Mouse (Mus musculus) layer of hippocampus, adult 8-10 months (tissue): ENCODE results near the gene Olfr787. TPM values are rescaled to one million over a fixed set of nuclear protein-coding genes. Genes with fewer than 3 reads are reported as not detected.

ENCODE experiments used
- DNase-seq, 2 experiments: peaks; one replicate each; pipeline ENCODE4 v3.0.0; 2022; ENCODE audit warnings: low spot score in 2 of 2
- total RNA-seq, 4 experiments: library from RNA; stranded (reverse); gene quantifications; 2 replicates each; pipeline ENCODE4 v1.2.4; 2022

Gene Olfr787
- total RNA-seq, result not detected

GRCm38 (mm10) chr10:129461562-129461961 lies at the start of gene Olfr787:
Olfr787 (plus strand) TSS chr10:129461862.
- DNase-seq, result no peak

- DNase-seq, result no peak
These were observed 34.7 kb upstream of the Olfr787 start, which contains the start of gene Olfr786 for GRCm38 (mm10) chr10:129427006-129427405. Olfr786 (plus strand) TSS chr10:129427306.

- no peak for DNase-seq
These were observed 9.0 kb downstream of the Olfr787 start, which contains the start of gene Olfr788 for GRCm38 (mm10) chr10:129470698-129471097. Olfr788 (plus strand) TSS chr10:129470998.

- no peak for DNase-seq
These were observed 11.6 kb downstream of the Olfr787 start for GRCm38 (mm10) chr10:129473256-129473655.

- DNase-seq, result no peak
These were observed 12.1 kb downstream of the Olfr787 start for GRCm38 (mm10) chr10:129473723-129474122.

- no peak for DNase-seq
These were observed 22.8 kb downstream of the Olfr787 start, which contains the start of gene Olfr789 for GRCm38 (mm10) chr10:129484452-129484851. Olfr789 (plus strand) TSS chr10:129484752.

- no peak for DNase-seq
These were observed 28.4 kb downstream of the Olfr787 start for GRCm38 (mm10) chr10:129490101-129490500.

- no peak for DNase-seq
These were observed 36.5 kb downstream of the Olfr787 start, which contains the start of gene Olfr790 for GRCm38 (mm10) chr10:129498192-129498591. Olfr790 (plus strand) TSS chr10:129498492.

Other genes with a start within 250 kb of the Olfr787 start
- gene Olfr774, start 225.7 kb upstream of the Olfr787 start, total RNA-seq, result not detected
- gene Olfr775, start 213.4 kb upstream of the Olfr787 start, total RNA-seq, result under 1 TPM in 1 of 4 experiments, not detected in 3; 0.12 TPM
- not detected for gene Olfr776, start 202.7 kb upstream of the Olfr787 start, total RNA-seq
- gene Olfr777, start 190.4 kb upstream of the Olfr787 start, total RNA-seq, result not detected
- not detected for gene Olfr780, start 143.7 kb upstream of the Olfr787 start, total RNA-seq
- gene Olfr781, start 133.0 kb upstream of the Olfr787 start, total RNA-seq, result not detected
- gene Olfr782, start 113.0 kb upstream of the Olfr787 start, total RNA-seq, result not detected
- under 1 TPM in 3 of 4 experiments, not detected in 1; 0.14 to 0.23 (median 0.22) TPM for gene Olfr784, start 77.8 kb upstream of the Olfr787 start, total RNA-seq
- not detected for gene Olfr785, start 56.4 kb upstream of the Olfr787 start, total RNA-seq
- not detected for gene Olfr786, start 34.6 kb upstream of the Olfr787 start, total RNA-seq
- not detected for gene Olfr788, start 9.1 kb downstream of the Olfr787 start, total RNA-seq
- not detected for gene Olfr789, start 22.9 kb downstream of the Olfr787 start, total RNA-seq
- gene Olfr790, start 36.6 kb downstream of the Olfr787 start, total RNA-seq, result not detected
- not detected for gene Olfr791, start 59.9 kb downstream of the Olfr787 start, total RNA-seq
- gene Olfr792, start 77.3 kb downstream of the Olfr787 start, total RNA-seq, result not detected
- not detected for gene Olfr794, start 105.8 kb downstream of the Olfr787 start, total RNA-seq
- not detected for gene Olfr796, start 150.7 kb downstream of the Olfr787 start, total RNA-seq
- not detected for gene Olfr798, start 166.1 kb downstream of the Olfr787 start, total RNA-seq
- gene Olfr799, start 175.6 kb downstream of the Olfr787 start, total RNA-seq, result not detected
- gene Olfr800, start 195.8 kb downstream of the Olfr787 start, total RNA-seq, result not detected
- not detected for gene Olfr801, start 212.0 kb downstream of the Olfr787 start, total RNA-seq
- gene Olfr802, start 226.3 kb downstream of the Olfr787 start, total RNA-seq, result not detected
- gene Olfr803, start 232.4 kb downstream of the Olfr787 start, total RNA-seq, result not detected
- not detected for gene Olfr804, start 241.3 kb downstream of the Olfr787 start, total RNA-seq